Mouse (Mus musculus) kidney, postnatal 25 days (tissue): ENCODE data around the gene Gm49322.

Experiments used
- DNase-seq, 2 experiments: peaks; one replicate each; pipeline ENCODE4 v3.0.0; 2021; ENCODE audit warnings: mixed read lengths in 2 of 2

Gm49322 gene

GRCm38 (mm10) chr10:80656863-80657623, 51.2 kb downstream of the Gm49322 start, which contains the start of gene Btbd2:
TSS of gene Btbd2 (minus strand) at chr10:80657071.
- DNase-seq: peak; percentile 53 to 77

- no peak for DNase-seq
These were observed 52.5 kb downstream of the Gm49322 start for GRCm38 (mm10) chr10:80658194-80658840.

GRCm38 (mm10) chr10:80658841-80659202, 53.0 kb downstream of the Gm49322 start:
- DNase-seq: no peak

GRCm38 (mm10) chr10:80659213-80659612, 53.4 kb downstream of the Gm49322 start:
- DNase-seq: peak; percentile 81 to 95

- DNase-seq: peak; percentile 74 to 81
These were observed 55.3 kb downstream of the Gm49322 start for GRCm38 (mm10) chr10:80661149-80661548.

GRCm38 (mm10) chr10:80663485-80664196, 57.8 kb downstream of the Gm49322 start:
- DNase-seq: no peak

GRCm38 (mm10) chr10:80664197-80665015, 58.6 kb downstream of the Gm49322 start:
- DNase-seq: peak; percentile 92 to 98

GRCm38 (mm10) chr10:80665016-80665380, 59.2 kb downstream of the Gm49322 start:
- DNase-seq: peak; percentile 85 to 93
